Mouse (Mus musculus): Measurements from ENCODE around the gene Gse1.

The Gse1 gene

GRCm38 (mm10) chr8:120421638-120422037, 193.4 kb downstream of the Gse1 start:
- no peak for DNase-seq (ENCODE audit: low read depth, low spot score)

- DNase-seq (ENCODE audit: low read depth, low spot score): no peak
These were observed 194.0 kb downstream of the Gse1 start for GRCm38 (mm10) chr8:120422236-120422635.

- peak; percentile 78 for DNase-seq (ENCODE audit: low read depth, low spot score)
These were observed 195.3 kb downstream of the Gse1 start for GRCm38 (mm10) chr8:120423576-120423975.

GRCm38 (mm10) chr8:120424829-120425198, 196.6 kb downstream of the Gse1 start:
- no peak for DNase-seq (ENCODE audit: low read depth, low spot score)

- DNase-seq (ENCODE audit: low read depth, low spot score): no peak
These were observed 197.1 kb downstream of the Gse1 start for GRCm38 (mm10) chr8:120425199-120425941.

- DNase-seq (ENCODE audit: low read depth, low spot score): no peak
These were observed 197.8 kb downstream of the Gse1 start for GRCm38 (mm10) chr8:120426105-120426504.

GRCm38 (mm10) chr8:120426622-120427385, 198.5 kb downstream of the Gse1 start:
- DNase-seq (ENCODE audit: low read depth, low spot score): no peak

GRCm38 (mm10) chr8:120428492-120428891, 200.2 kb downstream of the Gse1 start:
- DNase-seq (ENCODE audit: low read depth, low spot score): no peak

GRCm38 (mm10) chr8:120429116-120429515, 200.9 kb downstream of the Gse1 start:
- DNase-seq (ENCODE audit: low read depth, low spot score): peak; percentile 77

GRCm38 (mm10) chr8:120431042-120431441, 202.8 kb downstream of the Gse1 start:
- no peak for DNase-seq (ENCODE audit: low read depth, low spot score)

- no peak for DNase-seq (ENCODE audit: low read depth, low spot score)
These were observed 204.2 kb downstream of the Gse1 start for GRCm38 (mm10) chr8:120432438-120432837.

- DNase-seq (ENCODE audit: low read depth, low spot score): no peak
These were observed 204.9 kb downstream of the Gse1 start for GRCm38 (mm10) chr8:120433143-120433542.

- peak; percentile 70 for DNase-seq (ENCODE audit: low read depth, low spot score)
These were observed 205.5 kb downstream of the Gse1 start for GRCm38 (mm10) chr8:120433734-120434133.

GRCm38 (mm10) chr8:120435781-120436180, 207.5 kb downstream of the Gse1 start:
- no peak for DNase-seq (ENCODE audit: low read depth, low spot score)

- no peak for DNase-seq (ENCODE audit: low read depth, low spot score)
These were observed 208.3 kb downstream of the Gse1 start for GRCm38 (mm10) chr8:120436491-120437030.

- DNase-seq (ENCODE audit: low read depth, low spot score): no peak
These were observed 209.0 kb downstream of the Gse1 start for GRCm38 (mm10) chr8:120437207-120437606.

- no peak for DNase-seq (ENCODE audit: low read depth, low spot score)
These were observed 209.6 kb downstream of the Gse1 start for GRCm38 (mm10) chr8:120437666-120438395.

GRCm38 (mm10) chr8:120439309-120439708, 211.1 kb downstream of the Gse1 start:
- peak; percentile 42 for DNase-seq (ENCODE audit: low read depth, low spot score)

- DNase-seq (ENCODE audit: low read depth, low spot score): no peak
These were observed 212.5 kb downstream of the Gse1 start for GRCm38 (mm10) chr8:120440739-120441138.

- no peak for DNase-seq (ENCODE audit: low read depth, low spot score)
These were observed 213.4 kb downstream of the Gse1 start for GRCm38 (mm10) chr8:120441637-120442036.

GRCm38 (mm10) chr8:120442306-120443003, 214.2 kb downstream of the Gse1 start:
- no peak for DNase-seq (ENCODE audit: low read depth, low spot score)
